Mouse (Mus musculus) forelimb bud, embryonic 11.5 days (tissue): ENCODE measurements at regions not wholly inside any gene's neighbourhood (a gene's known extent, or its start where the extent isn't known, plus 50 kb on each side); places are given as distances from the start of the nearest gene placed in this dataset.
"Not testable (repeated sequence)": the region's sequence is repeated elsewhere in the genome, so short reads cannot be mapped to it uniquely, and the experiment has no call there.

Source experiments
- DNase-seq: peaks from one replicate; pipeline ENCODE4 v3.0.0-alpha.2; 2012; ENCODE audit warnings: low read depth, low spot score

DNA sequence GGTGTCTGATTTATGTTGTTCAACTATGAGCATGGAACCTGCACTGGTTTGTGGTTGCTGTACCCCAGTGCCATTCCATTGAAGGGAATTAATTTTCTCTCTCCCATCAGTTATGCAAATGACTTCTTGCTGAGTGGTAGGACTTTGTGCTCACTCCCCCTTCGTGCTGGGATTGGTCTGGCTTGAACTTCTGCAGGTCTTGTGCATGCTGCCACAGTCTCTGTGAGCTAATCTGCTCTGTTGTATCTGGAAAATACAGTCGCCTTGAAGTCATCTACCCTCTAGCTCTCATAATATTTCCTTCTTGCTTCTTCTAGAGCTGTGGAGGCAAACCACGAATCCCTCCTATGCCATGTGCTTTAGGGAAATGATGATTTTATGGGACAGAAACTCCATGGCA, 243.6 kb upstream of the Dpp6 start:
- no peak for DNase-seq

- DNase-seq, result no peak
Observed at GRCm38 (mm10) chr5:26586108-26586507, 230.9 kb upstream of the Dpp6 start.

- no peak for DNase-seq
Observed at GRCm38 (mm10) chr5:26590886-26591285, 226.1 kb upstream of the Dpp6 start.

- no peak for DNase-seq
Observed at GRCm38 (mm10) chr5:26592341-26592740, 224.7 kb upstream of the Dpp6 start.

DNA sequence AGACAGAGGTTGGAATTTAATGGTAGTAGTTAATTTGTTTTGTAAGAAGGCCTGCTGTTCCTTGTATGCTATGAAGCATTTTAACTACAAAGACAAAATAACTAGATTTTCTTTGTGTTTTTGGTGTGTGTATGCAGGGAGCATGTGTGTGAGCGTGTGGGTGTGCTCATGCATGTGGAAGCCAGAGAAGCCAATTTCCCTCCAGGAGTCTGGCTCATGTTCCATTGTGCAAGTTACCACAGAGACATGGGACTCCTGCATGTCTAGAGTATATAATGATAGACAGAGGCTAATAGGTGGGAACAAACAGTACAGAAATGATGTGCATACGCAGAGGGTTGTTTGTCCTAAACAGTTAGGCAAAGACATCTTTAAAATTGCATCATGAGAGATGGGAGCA, 219.0 kb upstream of the Dpp6 start:
- no peak for DNase-seq

DNA sequence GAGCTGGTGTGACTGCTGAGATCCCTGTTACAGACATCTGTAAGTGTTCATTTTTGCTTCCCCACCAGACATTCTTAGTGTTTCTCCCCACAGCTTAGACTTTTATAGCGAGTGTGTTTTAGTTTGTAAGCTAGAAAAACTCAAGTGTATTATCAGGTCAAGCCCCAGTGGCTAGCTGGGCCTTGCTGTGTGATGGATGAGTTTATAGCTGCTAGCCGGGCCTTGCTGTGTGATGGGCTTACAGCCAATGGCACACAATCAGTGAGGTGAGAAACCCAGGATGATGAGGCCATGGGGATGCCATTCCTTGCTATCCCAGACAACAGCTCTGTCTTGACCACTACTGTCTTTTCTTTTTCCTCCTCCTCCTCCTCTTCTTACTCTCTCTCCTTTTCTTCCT, 197.7 kb upstream of the Dpp6 start:
- no peak for DNase-seq

DNA sequence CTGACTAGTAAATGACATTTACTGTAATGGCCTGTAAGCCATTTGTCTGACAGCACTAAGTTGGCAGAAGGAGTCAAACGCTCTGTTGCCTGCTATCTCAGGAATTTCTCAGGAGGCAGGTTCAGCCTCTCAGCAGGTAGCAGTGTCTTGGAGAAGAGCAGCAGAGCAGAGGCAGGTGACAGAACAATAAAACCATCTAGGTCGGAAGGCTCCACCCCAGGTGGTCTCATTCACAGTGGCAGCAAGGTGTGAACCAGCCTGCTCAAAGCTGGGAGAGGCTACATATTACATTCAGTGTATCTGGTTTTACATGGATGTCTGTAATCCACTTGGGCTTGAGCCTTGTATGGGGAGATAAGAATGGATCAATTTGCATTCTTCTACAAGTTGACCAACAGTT, 194.9 kb upstream of the Dpp6 start:
- no peak for DNase-seq

GRCm38 (mm10) chr5:26671478-26671877, 145.5 kb upstream of the Dpp6 start:
- DNase-seq, result no peak

- DNase-seq, result no peak
Observed at GRCm38 (mm10) chr5:26689775-26690174, 127.2 kb upstream of the Dpp6 start.

DNA sequence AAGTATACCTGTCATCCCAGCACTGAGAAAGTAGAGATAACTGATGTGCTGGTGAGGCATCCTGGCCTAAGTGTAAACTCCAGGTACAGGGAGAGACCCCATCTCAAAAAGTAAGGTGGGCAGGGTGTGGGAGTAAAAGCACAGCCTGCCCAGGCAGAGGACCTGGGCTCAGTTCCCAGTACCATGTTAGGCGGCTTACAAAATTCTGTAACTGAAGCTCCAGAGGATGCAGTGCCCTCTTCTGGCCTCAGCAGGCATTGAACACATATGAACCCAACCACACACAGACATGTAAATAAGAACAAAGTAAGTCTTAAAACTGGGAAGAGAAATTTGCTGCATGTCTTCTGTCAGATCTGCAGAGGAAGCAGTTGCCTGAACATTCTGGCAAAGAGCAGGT, 125.9 kb upstream of the Dpp6 start:
- no peak for DNase-seq

GRCm38 (mm10) chr5:26692013-26692412, 125.0 kb upstream of the Dpp6 start:
- DNase-seq, result no peak

- DNase-seq, result not testable (repeated sequence)
Observed at GRCm38 (mm10) chr5:26703621-26704020, 113.4 kb upstream of the Dpp6 start.

DNA sequence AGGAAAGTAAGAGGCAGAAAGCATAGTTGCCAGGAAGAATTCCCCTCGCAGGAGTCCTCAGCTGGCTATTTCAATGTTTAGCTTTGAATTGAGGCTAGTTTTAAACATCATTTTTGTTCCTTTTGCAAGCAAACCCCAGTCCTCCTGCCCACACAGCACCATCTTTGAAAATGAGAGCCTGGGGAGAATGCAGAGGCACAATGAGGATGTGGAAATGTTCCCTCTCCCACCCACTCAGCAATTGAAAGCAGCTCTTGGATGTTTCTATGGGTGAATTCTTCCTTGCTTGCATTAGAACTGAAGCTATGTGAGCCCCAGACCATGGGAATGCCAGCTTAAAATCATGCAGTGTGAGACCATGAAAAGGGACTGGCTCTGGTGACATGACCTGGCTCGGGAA, 109.3 kb upstream of the Dpp6 start:
- no peak for DNase-seq

DNA sequence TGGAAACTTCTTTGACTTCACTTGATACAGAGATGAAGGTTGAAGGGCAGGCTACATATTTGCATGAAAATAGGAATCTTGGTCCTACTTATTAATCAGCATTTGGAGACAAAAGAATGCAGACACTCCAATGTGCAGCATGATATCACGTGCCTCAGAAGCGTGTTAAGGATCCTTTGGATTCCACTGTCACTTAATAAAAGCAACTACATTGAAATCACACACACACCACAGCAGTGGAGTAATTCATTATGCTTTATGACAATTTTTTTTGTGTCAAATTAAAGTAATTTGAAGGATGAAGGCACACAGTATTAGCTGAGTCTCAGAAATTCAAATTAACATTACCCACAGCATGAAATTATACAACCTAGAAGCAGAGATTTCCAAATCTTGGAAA, 92.5 kb upstream of the Dpp6 start:
- no peak for DNase-seq

GRCm38 (mm10) chr5:26725953-26726352, 91.0 kb upstream of the Dpp6 start:
- no peak for DNase-seq

- not testable (repeated sequence) for DNase-seq
Observed at GRCm38 (mm10) chr5:26751196-26751595, 65.8 kb upstream of the Dpp6 start.

- DNase-seq, result not testable (repeated sequence)
Observed at GRCm38 (mm10) chr5:26751601-26752305, 65.2 kb upstream of the Dpp6 start.

DNA sequence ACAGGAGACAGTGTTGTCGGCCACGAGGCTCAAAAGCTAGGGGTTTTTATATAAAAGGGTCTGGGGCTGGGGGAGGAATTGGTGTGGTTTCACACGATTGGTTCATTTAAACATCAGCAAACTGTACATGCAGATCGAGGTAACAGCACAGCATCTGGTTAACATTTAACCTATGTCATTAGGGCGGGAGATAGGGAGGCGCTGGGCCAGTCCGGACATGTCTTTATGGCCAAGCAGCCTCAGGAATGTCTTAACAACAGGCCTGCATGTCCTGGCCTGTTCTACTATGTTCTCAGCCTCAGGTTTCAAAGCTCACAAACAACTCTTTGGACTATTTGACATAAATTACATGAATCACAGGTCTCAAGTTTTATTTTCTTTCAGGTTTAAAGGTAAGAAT, 62.9 kb upstream of the Dpp6 start:
- DNase-seq, result peak; percentile 16
